Mouse (Mus musculus): ENCODE results near the gene B4galnt3.

The B4galnt3 gene

DNA sequence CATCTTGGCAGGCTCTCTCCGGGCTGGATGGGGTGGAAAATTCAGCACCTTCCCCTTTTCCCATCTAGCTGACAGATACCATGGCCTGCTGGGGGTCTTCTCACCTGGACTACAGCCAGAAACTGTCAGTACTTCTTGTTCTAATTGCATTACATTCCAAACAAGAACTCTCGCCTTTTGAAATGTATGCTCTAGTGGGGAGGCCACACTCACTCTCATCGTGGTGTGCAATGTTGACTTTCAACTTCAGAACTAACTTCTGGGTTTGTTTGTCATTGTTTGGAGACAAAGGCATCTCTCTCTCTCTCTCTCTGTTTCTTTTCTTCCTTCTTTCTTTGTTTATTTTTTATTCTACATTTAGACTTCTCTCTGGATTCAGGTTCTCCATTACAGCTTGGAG is 107.8 kb downstream of the B4galnt3 start:
- no peak for DNase-seq (ENCODE audit: low spot score in 2 of 2)

DNA sequence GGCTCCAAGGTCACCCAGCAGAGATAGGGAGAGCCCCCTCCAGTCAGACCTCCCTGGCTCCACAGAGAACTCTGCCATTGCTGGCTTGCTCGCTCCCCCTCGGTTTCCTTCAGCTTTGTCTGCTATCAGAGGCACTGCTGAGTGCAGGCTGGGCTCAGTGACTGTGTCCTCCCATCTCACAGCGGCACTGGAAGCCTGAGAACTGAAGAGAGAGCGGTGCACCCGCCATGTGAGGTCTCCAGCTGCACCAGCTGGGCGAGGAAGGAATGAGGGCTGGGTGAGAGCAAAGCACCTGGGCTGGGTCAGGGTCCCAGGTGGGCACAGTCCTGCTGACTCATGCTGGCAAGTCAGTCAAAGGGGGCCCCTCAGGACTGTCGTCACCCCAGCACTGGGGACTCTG is 108.6 kb downstream of the B4galnt3 start:
- no peak for DNase-seq (ENCODE audit: low spot score in 2 of 2)

DNA sequence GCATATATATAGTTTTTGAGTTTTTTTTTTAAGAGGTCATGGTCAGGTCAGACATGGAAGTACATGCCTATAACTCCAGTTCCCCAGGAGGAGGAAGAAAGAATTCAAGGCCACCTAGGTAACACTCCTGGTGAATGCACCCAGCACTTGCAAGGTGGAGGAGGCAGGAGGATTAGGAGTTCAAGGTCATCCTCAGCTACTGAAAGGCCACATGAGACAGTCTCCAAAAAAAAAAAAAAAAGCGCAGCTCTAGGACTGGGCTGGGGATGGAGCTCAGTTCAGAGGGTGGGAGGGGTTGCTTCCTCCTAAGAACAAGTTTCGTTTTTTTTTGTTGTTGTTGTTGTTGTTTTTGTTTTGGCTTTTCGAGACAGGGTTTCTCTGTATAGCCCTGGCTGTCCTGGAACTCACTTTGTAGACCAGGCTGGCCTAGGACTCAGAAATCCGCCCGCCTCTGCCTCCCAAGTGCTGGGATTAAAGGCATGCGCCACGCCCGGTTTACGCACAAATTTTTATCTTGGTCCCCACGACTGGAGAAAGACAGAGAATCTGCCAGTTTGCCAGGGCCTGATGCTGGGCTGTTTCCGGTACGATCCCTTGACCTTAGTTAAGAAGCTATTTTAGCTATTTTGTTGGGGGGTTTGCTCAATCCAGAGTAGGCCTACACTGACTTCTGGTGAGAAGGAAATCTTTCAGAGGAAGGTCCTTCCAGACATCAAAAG is 109.2 kb downstream of the B4galnt3 start:
- no peak for DNase-seq (ENCODE audit: low spot score in 2 of 2)

DNA sequence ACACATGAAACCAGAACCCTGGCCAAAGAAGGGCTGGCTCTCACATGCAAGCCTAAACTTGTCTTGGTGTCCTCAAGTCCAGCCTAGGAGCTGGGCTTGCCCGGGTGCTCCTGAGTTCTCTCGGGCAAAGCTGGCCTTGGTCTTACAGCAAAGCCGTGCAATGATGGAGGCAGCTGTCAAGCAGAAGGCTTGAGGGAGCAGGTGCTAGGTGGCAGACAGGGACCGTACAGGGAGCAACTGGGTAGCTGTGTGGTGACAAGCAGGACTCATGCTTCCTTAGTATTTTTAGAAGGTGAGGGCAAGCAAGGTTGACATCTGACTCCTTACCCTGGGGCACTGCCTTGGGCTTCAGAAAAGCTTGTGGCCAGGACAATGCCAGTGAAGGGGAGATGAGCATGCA is 110.6 kb downstream of the B4galnt3 start:
- no peak for DNase-seq (ENCODE audit: low spot score in 2 of 2)

DNA sequence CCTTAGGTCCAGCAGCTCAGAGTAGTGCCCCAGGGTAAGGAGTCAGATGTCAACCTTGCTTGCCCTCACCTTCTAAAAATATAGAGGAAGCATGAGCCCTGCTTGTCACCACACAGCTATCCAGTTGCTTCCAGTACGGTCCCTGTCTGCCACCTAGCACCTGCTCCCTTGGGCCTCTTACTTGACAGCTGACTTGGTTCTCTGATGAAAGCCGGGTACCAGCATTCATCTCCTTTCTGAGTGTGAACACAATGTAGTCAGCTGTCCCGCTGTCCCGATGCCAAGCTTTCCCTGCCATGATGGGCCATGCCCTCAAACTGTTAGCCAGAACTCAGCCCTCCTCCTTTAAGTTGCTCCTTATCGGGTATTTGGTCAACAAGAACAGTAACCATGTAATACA is 112.2 kb downstream of the B4galnt3 start:
- DNase-seq (ENCODE audit: low spot score in 2 of 2), result no peak

DNA sequence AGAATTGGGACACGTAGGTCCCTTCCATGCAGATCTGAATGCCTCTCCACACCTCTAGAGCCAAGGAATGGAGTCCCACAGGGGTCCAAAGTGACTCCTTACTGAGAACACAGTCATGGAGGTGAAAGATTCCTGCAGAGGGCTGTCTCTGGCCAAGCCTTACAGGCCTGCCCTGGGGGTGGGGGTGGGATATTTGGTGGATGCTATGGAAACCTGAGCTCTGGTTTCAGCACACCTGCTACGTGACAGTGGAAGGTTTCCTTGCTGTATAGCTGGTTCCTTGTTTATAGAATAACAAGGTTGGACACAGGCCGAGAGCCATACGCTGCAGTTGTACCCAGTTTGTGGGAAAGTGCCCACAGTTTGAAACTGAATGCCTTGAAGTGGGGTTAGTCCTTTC is 113.9 kb downstream of the B4galnt3 start:
- DNase-seq (ENCODE audit: low spot score in 2 of 2), result no peak

DNA sequence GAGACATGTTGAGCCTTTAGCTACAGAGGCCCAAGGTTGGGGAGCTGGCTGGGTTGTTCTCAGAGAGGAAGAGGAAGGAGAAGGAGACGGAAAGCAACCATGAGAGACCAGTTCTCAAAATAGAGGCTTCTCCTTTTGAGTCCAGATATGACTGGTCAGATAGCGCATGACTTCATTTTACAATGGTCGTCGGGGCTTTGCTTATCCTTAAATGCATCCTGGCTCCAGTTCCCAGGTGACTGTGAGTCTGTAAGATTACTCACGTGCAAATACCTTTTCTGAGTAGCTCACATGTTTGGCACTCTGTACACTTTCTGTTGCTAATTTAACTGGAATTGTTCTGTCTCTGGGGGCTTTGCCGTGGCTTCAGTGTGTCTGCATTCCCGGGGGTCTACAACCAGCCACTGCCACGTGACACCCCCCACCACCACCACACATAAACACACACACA is 114.6 kb downstream of the B4galnt3 start:
- DNase-seq (ENCODE audit: low spot score in 2 of 2), result no peak

DNA sequence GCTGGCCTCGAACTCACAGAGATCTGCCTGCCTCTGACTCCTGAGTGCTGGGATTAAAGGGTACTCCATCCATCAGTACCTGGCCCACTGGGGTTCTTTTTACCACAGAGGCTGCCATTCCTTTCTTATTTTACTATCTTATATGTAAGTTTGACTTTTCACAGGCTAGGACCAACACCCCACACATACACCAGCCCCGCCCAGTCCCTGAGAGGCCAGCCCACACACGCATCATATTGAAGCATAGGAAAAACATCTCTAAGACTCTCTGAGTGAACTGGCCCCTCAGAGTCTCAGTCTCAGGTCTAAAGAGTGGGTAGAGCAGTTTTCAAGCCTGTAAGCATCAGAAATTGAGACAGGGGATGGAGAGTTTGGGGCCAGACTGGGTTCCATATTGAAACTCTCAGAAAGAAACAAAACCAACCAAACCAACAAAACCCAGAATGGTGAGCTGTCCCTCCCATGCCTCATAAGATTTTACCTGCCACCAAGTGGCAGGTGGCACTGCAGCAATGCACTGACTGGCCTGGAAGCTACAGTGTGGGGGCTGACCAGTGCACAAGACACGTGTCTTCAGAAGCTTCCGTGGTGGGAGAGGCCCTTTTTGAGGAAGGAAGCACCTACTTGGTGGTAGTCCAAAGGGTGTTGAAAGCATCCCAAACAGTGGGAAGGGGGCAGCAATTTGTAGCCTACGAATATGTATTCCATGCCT is 115.2 kb downstream of the B4galnt3 start:
- DNase-seq (ENCODE audit: low spot score in 2 of 2), result no peak

DNA sequence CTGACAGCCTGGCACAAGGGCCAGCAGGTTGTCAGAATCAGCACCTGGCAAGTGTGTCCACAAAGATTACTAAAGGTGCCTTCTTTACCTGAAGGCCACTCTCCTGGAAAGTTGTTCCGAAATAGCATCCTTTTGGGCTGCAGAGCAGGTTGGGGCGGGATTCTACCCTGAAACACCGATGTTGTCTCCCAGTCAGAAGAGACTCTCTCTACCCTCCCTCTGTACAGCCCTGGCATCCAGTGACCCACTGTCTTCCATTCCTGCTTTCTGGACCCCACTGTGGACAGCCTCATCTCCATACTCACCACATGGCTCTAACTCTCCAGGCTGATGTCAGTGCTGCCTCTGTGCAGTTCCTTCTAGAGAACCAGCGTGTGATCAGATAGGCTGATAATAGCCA is 118.7 kb downstream of the B4galnt3 start:
- no peak for DNase-seq (ENCODE audit: low spot score in 2 of 2)

DNA sequence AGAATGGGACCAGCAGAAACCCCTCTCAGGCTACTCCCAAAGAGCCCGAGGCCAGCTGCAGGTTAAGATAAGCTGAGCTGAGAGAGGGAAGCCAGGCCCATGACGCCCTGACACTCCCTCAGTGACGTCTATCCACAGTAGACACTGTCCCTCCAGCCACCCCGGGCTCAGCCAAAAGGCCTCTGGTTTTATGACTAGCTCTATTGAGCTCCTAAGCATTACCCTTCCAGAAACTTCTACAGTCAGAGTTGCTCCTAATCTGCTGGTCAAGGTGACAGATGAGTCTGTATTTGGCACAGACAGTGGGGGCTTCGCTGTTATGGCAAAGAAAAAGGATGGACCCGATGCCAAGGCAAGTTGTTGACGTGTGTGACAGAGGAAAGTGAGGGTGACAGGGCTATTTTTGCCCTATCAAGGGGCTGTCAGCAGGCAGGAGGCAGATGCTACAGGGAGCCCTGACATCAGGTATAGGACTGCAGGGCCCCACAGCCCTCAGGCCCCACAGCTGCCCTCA is 119.7 kb downstream of the B4galnt3 start:
- peak in 1 of 2 experiments; percentile 35 for DNase-seq (ENCODE audit: low spot score in 2 of 2)

DNA sequence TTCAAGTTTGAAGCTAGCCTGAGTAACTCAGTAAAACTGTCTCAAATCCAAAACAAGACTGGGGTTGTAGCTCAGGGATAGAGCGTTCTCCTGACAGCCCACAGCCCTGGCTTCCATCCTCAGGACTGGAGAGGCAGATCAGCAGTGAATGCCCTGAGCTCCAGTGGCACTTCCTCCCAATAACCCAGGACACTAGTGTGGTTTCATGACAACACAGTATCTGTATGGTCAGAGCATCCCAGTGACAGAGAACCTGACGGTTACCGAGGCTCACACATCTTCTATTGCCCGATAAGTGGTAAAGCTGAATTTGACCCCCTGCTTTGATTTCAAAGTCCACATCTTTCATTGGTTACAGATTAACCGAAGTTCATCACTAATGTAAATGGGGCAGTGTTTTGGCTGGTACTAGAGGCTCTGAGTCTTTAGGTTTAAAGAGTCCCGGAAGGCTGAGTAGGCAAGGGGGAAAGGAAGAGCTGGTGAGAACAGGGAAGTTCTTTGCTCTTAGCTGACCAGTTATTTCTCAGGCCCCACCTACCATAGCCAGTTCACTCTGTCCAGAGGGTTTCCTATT is 120.2 kb downstream of the B4galnt3 start:
- no peak for DNase-seq (ENCODE audit: low spot score in 2 of 2)

DNA sequence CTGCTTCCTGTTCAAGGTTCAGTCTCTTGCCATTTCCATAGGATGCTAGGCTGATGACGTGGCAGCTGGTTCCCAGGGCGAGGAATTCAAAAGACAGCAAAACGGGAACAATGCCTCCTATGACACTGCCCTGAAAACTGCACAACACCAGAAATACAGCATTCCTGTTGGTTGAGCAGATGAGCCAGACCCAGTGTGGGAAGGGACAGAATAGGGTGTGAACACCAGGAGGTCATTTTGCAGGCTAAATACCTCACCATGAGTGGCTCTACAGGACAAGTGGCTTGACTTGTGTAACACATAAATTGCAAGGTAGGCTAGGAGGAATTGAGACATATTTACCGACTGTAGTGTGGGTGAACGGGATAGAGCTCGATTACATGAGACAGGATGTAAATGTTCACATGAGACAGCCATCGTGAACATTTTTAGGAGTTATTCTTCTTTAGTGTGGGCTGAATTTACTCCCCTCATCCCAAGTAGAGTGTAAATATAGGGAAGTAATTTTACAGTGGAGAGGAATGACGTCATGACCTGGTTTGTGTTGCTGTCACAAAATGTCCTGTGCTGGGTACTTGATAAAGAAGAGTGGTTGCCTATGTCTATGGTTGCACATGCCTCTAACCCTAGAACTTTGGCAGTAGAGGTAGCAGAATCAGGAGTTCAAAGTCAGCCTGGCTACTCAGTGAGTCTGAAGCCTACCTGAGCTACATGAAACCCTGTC is 121.9 kb downstream of the B4galnt3 start:
- DNase-seq (ENCODE audit: low spot score in 2 of 2), result no peak

DNA sequence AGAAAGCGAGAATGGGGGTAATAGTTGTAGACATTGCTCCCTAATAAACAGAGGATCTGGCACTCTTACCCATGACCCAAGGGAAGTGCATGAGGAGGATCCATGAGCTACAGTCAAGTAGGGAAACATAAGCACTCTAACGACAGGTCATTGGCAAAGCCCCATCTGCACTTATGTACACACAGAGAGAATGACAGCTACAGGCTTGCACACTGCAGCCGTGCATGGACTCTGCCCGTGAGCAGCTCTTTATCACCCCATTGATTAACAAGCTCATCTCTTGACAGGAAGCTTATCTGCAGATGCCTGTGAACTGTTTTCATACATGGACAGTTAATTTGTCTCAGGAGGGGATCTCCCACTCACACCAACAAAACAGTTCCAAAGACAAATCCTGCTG is 126.8 kb downstream of the B4galnt3 start:
- no peak for DNase-seq (ENCODE audit: low spot score in 2 of 2)

DNA sequence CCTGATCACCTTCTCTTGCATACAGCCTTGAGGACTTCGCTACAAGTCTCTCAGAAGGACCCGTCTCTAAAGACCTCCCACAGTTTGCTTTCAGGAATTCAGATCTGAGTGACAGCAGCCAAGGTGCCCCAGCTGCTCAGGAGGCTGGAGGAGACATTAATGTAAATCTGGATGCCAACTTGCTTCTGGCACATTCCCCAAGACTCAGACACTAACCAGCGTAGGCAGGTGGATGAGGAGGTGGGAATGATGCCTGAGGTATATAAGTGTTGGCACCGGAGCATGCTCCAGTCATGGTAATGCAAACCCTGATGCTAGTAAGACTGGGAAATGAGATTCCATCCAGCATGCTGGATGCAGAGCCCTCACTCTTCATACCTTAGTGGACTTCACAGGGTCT is 129.6 kb downstream of the B4galnt3 start:
- DNase-seq (ENCODE audit: low spot score in 2 of 2), result no peak

DNA sequence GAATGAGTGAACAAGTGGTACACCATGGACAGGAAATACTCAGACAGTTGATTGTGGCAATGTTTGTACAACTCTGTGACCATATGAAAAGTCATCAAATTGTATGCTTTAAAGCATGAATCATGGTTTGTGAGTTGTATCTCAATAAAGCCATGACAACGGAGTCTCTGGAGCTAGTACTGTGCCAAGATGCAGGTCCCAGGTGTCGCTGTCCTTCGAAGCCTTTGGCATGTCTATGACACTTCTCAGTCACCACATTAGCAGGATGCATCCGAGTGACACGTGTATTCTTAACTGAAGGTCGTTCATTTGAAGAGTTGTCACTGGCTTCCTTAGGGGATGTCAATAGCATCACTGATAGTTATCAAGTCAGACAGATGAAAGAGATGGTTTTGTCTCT is 131.4 kb downstream of the B4galnt3 start:
- no peak for DNase-seq (ENCODE audit: low spot score in 2 of 2)

DNA sequence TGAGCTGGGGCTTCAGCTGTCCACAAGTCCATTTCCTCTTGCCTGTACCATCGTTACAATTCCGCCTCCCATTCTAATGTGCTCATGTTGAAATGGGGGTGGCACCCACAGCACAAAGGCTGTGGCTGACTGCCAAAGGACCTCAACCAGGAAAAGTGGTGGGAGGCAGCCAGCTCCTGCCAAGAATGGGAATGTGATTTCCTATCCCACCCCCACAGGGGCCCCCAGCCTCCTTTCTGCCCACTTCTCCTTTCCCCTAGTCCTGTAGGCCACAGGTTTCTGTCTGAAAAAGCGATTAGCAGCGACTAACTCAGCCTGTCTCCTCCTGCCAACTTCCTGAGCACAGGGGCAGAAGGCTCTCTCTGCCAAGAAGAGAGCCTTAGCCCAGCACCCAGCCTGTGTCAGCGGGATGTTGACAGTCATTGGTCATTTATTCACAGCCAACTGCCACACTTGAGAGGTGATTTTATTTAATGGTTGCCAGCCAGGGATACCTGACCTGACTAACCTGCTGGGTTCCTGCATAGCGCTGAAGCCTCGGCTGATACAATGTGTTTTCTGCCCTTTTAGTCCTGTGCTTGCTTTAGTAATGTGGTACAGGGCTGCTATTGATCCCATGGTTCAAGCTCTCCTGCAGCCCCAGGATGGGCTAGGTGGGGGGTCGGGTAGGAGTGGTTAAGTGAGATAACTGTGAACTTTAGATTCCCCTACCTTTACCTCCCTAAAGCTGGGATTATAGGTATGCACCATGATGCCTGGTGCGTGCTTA is 135.0 kb downstream of the B4galnt3 start:
- peak in 1 of 2 experiments; percentile 49 for DNase-seq (ENCODE audit: low spot score in 2 of 2)

DNA sequence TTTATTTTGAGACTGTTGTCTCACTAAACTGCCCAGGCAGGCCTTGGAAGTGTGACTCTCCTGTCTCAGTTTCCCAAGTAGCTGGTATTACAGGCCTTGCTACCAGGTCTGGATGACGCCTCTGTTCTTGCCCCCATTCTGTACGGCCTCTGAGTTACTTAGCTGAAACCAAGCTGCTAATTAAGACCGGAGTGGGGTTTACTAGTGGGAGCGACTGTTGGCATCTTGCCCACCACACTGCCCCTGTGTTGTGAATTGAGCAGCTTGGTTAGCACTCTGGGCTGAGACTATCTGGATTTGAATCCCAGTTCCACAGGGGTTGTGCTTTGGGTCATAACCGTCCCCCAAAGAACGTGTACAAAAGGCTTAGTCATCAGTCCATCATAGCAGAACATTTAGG is 136.9 kb downstream of the B4galnt3 start:
- no peak for DNase-seq (ENCODE audit: low spot score in 2 of 2)

DNA sequence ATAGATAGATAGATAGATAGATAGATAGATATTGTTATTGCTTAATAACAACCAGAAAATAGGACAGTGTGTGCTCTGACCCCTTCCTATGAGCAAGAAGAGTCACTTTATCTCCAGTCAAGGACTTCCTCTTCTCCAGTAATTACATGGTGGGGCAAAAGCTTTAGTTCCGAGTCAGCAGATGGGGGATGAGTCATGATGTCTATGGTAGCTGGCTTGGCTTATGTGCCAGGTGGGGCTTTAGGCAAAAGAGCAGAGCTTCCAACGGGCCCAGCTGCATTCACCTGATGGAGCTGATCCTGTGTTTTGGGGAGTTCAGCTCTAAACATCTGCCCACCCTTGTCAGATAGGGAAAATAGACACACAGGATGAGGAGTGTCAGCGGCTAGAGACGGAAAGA is 138.8 kb downstream of the B4galnt3 start:
- DNase-seq (ENCODE audit: low spot score in 2 of 2), result no peak

DNA sequence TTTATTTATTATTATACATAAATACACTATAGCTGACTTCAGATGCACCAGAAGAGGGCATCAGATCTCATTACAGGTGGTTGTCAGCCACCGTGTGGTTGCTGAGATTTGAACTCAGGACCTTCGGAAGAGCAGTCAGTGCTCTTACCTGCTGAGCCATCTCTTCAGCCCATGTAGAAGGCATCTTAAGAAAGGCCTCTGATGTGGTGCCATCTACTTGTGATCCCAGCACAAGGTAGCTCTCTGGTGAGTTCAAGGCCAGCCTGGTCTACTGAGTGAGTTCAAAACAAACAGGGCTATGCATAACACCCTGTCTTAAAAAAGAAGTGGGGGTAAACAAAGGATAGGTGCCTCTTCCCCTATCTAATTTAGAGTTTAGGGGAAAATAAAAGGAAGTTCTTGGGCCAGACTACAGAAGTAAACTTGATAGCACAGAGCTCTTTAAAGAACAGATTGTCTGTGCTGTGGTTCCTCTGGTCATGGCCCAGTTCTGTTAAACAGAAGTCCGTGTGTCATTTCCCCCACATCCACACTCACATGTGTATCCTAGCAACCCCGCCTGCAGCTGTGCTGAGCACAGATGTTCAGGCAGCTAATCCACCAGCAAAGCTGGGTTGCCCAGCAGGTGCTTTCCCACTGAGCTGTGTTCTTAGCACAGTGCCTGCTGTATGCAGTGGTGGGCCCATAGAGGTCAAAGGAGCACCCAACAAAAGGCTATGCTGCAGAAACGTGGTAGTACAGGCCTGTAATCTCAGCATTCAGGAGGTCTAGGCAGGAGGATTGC is 139.6 kb downstream of the B4galnt3 start:
- no peak for DNase-seq (ENCODE audit: low spot score in 2 of 2)

Data from urinary bladder, postnatal 4 days (tissue).